Mouse (Mus musculus): ENCODE measurements around the gene Spaca4.

DNA sequence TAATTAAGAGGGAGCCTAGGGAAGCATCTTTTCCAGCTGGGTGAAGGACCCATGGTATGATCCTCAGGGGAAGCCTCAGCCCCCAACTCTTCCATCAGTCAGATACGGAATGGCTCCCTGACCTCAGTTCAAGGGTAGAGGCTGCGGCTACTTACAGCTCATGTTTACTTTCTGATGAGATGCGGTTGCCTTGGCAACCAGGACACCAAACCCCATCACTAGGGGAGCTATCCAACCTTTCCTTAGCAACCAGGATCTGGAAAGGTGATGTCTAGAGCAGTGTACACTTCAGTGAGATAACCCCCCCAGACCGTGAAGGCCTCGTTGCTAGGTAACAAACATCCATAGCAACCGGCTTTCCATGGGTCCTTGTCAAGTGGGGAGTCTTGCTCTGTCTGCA is 16.6 kb downstream of the Spaca4 start:
- TF ChIP-seq USF1 (IDR thresholded peaks at IDR 0.05; ENCODE audit: low read depth, low read length) (no peak), CHD2 (IDR thresholded peaks at IDR 0.05; ENCODE audit: low read length) (no peak), ELF1 (IDR thresholded peaks at IDR 0.05; ENCODE audit: low read depth, low read length) (no peak), CTCF (IDR thresholded peaks at IDR 0.05 in 2 of 3, conservative IDR thresholded peaks at IDR 0.05 in 1 of 3; ENCODE audit: control insufficient read depth in 1 of 3, insufficient read depth in 1 of 3, low read depth in 2 of 3, low read length in 3 of 3, poor library complexity in 1 of 3, severe bottlenecking in 1 of 3) (no peak)

All from MEL (cell line).